Mouse (Mus musculus) heart, adult 9 months (tissue): ENCODE results near the gene Ndc1.
"Not testable (repeated sequence)": the region's sequence is repeated elsewhere in the genome, so short reads cannot be mapped to it uniquely, and the experiment has no call there.

ENCODE experiments used
- DNase-seq, 2 experiments: peaks; one replicate each; pipeline ENCODE4 v3.0.0; 2022; ENCODE audit warnings: low spot score in 2 of 2

The Ndc1 gene

GRCm38 (mm10) chr4:107367567-107368314, at the start of gene Ndc1:
TSS of gene Ndc1 (plus strand) at chr4:107367784.
- peak; percentile 88 to 90 for DNase-seq

- no peak for DNase-seq
Measured at GRCm38 (mm10) chr4:107318646-107319045, 48.9 kb upstream of the Ndc1 start.

GRCm38 (mm10) chr4:107321041-107321440, 46.5 kb upstream of the Ndc1 start:
- no peak for DNase-seq

DNA sequence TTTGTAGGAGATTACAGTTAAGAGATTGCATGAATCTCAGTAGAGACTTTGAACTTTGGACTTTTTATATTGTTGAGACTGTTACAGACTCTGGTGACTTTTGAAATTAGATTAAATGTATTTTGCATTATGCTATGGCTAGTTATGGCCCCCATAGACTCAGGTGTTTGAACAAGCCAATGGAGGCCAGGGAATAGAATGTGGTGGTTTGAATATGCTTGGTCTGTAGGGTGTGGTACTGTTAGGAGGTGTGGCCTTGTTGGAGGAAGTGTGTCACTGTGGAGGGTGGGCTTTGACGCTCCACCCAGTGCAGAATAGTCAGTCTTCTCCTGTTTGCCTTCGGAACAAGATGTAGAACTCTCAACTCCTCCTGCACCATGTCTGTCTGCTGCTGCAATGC, 44.5 kb upstream of the Ndc1 start:
- no peak for DNase-seq

DNA sequence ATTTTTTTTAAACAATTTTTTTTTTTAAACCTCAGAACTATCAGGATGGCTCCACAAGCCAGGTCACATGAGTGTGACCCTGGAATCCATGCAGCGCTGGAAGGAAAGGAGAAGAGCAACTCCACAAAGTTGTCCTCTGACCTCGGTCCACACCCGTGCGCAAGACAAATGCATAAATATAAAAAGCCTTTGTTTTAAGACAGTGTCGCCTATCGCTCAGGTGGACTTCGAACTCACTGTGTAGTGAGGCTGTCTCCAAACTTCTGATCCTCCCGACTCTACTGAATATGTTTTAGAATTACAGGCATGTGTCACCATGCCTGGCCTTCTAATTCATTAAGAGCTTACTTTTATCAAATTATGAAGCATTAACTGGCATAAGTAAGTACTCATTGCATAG, 39.1 kb upstream of the Ndc1 start:
- DNase-seq: no peak

GRCm38 (mm10) chr4:107333514-107333913, 34.1 kb upstream of the Ndc1 start:
- no peak for DNase-seq

- no peak for DNase-seq
Measured at GRCm38 (mm10) chr4:107336356-107336755, 31.2 kb upstream of the Ndc1 start.

- no peak for DNase-seq
Measured at GRCm38 (mm10) chr4:107337455-107337854, 30.1 kb upstream of the Ndc1 start.

GRCm38 (mm10) chr4:107341354-107341753, 26.2 kb upstream of the Ndc1 start:
- no peak for DNase-seq

- no peak for DNase-seq
Measured at GRCm38 (mm10) chr4:107344612-107345011, 23.0 kb upstream of the Ndc1 start.

- DNase-seq: no peak
Measured at GRCm38 (mm10) chr4:107347221-107347620, 20.4 kb upstream of the Ndc1 start.

GRCm38 (mm10) chr4:107348529-107349310, 18.9 kb upstream of the Ndc1 start:
- no peak for DNase-seq

- no peak for DNase-seq
Measured at GRCm38 (mm10) chr4:107349311-107350008, 18.1 kb upstream of the Ndc1 start.

DNA sequence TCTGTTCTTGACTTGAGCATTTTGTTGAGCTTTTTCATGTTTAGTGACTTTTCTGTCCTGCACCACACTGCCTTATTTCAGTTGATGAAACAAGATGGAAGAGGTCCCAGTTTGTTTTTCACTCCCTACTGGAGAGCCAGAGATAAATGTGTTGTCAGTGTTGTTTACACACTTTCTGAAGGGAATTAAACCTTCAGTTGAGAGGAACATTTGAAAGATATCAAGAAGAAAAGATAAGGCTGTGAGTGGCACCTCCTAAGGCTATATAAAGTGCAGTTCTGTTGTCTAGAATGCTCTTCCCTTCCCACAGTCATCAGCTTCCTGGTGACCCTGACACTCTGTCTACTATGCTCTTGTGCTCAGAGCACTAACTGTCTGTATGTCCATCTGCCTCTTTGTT, 16.2 kb upstream of the Ndc1 start:
- no peak for DNase-seq

DNA sequence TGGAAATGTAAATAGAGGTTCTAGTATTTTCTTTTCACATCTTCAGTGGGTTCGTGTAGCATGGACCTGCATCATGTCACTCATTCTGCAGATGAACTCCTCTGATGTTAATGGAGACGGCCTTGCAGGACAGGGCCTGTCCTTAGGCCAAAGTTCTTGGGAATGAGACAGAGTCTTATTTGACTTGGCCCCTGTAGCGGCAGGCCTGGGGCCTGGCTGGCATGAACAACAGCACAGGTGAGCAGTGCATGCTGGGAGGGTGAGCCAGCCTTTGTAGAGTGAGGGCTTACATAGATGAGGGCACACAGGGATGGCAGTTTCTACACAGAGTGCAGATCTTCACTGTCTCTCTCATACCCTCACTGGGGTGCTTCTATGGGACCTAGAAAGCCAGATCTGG, 14.0 kb upstream of the Ndc1 start:
- no peak for DNase-seq

- DNase-seq: no peak
Measured at GRCm38 (mm10) chr4:107354126-107354525, 13.5 kb upstream of the Ndc1 start.

- no peak for DNase-seq
Measured at GRCm38 (mm10) chr4:107354543-107354942, 13.0 kb upstream of the Ndc1 start.

GRCm38 (mm10) chr4:107357172-107357571, 10.4 kb upstream of the Ndc1 start:
- DNase-seq: not testable (repeated sequence)

GRCm38 (mm10) chr4:107358460-107358859, 9.1 kb upstream of the Ndc1 start:
- DNase-seq: no peak

GRCm38 (mm10) chr4:107360457-107361145, 7.0 kb upstream of the Ndc1 start:
- no peak for DNase-seq

- no peak for DNase-seq
Measured at GRCm38 (mm10) chr4:107362755-107363154, 4.8 kb upstream of the Ndc1 start.

GRCm38 (mm10) chr4:107363573-107363972, 4.0 kb upstream of the Ndc1 start:
- no peak for DNase-seq
